ENCODE assay signal across 10 mouse cellular contexts in the genomic region with DNA sequence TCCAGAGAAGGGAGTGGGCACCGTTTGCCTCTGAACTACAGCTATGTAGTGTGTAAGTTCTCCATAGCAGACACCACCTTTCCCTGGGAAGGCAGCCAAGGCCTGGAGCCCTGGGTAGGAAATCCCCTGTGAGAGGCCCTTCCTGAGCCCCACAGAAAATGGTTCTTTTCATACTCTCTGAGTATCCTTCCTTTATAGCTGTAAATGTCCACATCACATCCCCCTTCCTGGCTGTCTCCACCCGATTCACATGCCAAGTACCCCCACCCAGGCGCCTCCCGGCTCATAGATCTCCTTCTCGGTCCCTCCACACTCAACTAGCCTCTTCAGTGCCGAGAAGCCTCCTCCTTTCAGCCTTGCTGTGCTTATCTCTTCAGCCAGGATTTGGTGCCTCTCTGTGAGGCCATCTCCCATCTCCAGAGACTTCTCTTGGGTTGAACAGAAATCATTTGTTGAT. TPM values are rescaled to one million over a fixed set of nuclear protein-coding genes. Genes with fewer than 3 reads are reported as not detected.
DNase-seq lines count a peak whose midpoint lies in the region; ATAC-seq and TF ChIP-seq lines count a peak whose summit lies in the region.
"Had no signal": no experiment of that assay in that cellular context is flagged by ENCODE, and none has a peak within 500 bp of the region (broad histone marks: within the 10 kb centered on the region; RNA-seq: fewer than 3 reads in every experiment).

No protein-coding gene starts in this region.

- no peak overlapping the region for H3K9ac ChIP-seq in heart, embryonic 11.5 days (ENCODE audit: low read depth, low read length)
- no peak overlapping the region for H3K9ac ChIP-seq in lung, embryonic 15.5 days
- no peak overlapping the region for H3K9ac ChIP-seq in embryonic facial prominence, embryonic 15.5 days
- no peak overlapping the region for H3K9ac ChIP-seq in liver, embryonic 14.5 days (replicated peaks)

- H3K9me3 ChIP-seq in heart, embryonic 11.5 days (replicated peaks; ENCODE audit: control insufficient read depth, low read length), result no peaks in the 10 kb centered on the region
- H3K9me3 ChIP-seq in lung, embryonic 15.5 days, result no peaks in the 10 kb centered on the region
- H3K9me3 ChIP-seq in embryonic facial prominence, embryonic 15.5 days (replicated peaks), result no peaks in the 10 kb centered on the region
- H3K9me3 ChIP-seq in liver, embryonic 14.5 days (ENCODE audit: control insufficient read depth, low read length), result no peaks in the 10 kb centered on the region

- H3K4me2 ChIP-seq in heart, embryonic 11.5 days, result no peak overlapping the region
- H3K4me2 ChIP-seq in lung, embryonic 15.5 days, result no peak overlapping the region
- H3K4me2 ChIP-seq in embryonic facial prominence, embryonic 15.5 days (replicated peaks), result no peak overlapping the region
- H3K4me2 ChIP-seq in liver, embryonic 14.5 days (ENCODE audit: low read depth), result no peak overlapping the region

- no peak for TF ChIP-seq EP300 in liver, embryonic 14.5 days (IDR thresholded peaks at IDR 0.05; ENCODE audit: low read depth)

- H3K27me3 ChIP-seq in heart, embryonic 11.5 days (ENCODE audit: control insufficient read depth, insufficient read depth, low read length), result no peaks in the 10 kb centered on the region
- no peaks in the 10 kb centered on the region for H3K27me3 ChIP-seq in lung, embryonic 15.5 days
- H3K27me3 ChIP-seq in embryonic facial prominence, embryonic 15.5 days, result no peaks in the 10 kb centered on the region
- no peaks in the 10 kb centered on the region for H3K27me3 ChIP-seq in liver, embryonic 14.5 days (ENCODE audit: control insufficient read depth, insufficient read depth, low read length)
- H3K27me3 ChIP-seq: CH12.LX had no signal

- TF ChIP-seq CTCF in liver, embryonic 14.5 days (IDR thresholded peaks at IDR 0.05; ENCODE audit: low read depth), result no peak

- DNase-seq in heart, adult 18-20 months, result no peak
- no peak for DNase-seq in lung, postnatal 36 days
- no peak for DNase-seq in liver, embryonic 14.5 days (ENCODE audit: low read depth in 3 of 3, low spot score in 3 of 3)
- no peak for DNase-seq in spleen, postnatal 10 days (ENCODE audit: low spot score in 2 of 2)
- DNase-seq in spleen, postnatal 36 days (ENCODE audit: low spot score in 2 of 2), result no peak
- DNase-seq: cerebellum, adult 9-10 months had no signal

- H3K4me1 ChIP-seq in heart, embryonic 11.5 days (ENCODE audit: control insufficient read depth, insufficient read depth, low read length), result peaks cover 8% of the 10 kb centered on the region; the same call in 1 of the 2 replicates
- peaks cover 7% of the 10 kb centered on the region for H3K4me1 ChIP-seq in lung, embryonic 15.5 days
- no peaks in the 10 kb centered on the region for H3K4me1 ChIP-seq in embryonic facial prominence, embryonic 15.5 days
- H3K4me1 ChIP-seq in liver, embryonic 14.5 days (replicated peaks; ENCODE audit: control insufficient read depth in 2 of 2, insufficient read depth in 2 of 2, low read length in 1 of 2), result peaks cover 0 to 9% of the 10 kb centered on the region in 2 experiments; a peak in 2 of 4 replicates

- H3K4me3 ChIP-seq in heart, embryonic 11.5 days (ENCODE audit: low read depth, low read length), result no peak overlapping the region
- H3K4me3 ChIP-seq in lung, embryonic 15.5 days, result no peak overlapping the region
- no peak overlapping the region for H3K4me3 ChIP-seq in embryonic facial prominence, embryonic 15.5 days (replicated peaks)
- H3K4me3 ChIP-seq in liver, embryonic 14.5 days (ENCODE audit: insufficient read depth in 1 of 2, low read depth in 2 of 2, low read length in 2 of 2), result no peak overlapping the region

- WGBS in heart, embryonic 11.5 days (ENCODE audit: insufficient replicate concordance), result 35% methylated on average over 6 of the region's 6 CpGs
- WGBS in lung, embryonic 15.5 days, result 27% methylated on average over 6 of the region's 6 CpGs
- WGBS in embryonic facial prominence, embryonic 15.5 days, result 59% methylated on average over 6 of the region's 6 CpGs
- WGBS in liver, embryonic 14.5 days (ENCODE audit: insufficient replicate concordance), result 24% methylated on average over 6 of the region's 6 CpGs

- H3K27ac ChIP-seq in heart, embryonic 11.5 days (ENCODE audit: low read depth, low read length), result 0 out of 2 replicates have a peak overlapping the region, but pooled peaks have one; percentile 22
- peak overlapping the region; percentile 60 for H3K27ac ChIP-seq in lung, embryonic 15.5 days
- 0 out of 2 replicates have a peak overlapping the region, but pooled peaks have one; percentile 44 for H3K27ac ChIP-seq in embryonic facial prominence, embryonic 15.5 days (replicated peaks)
- H3K27ac ChIP-seq in liver, embryonic 14.5 days, result no peak overlapping the region

- no peaks in the 10 kb centered on the region for H3K36me3 ChIP-seq in heart, embryonic 11.5 days (ENCODE audit: control insufficient read depth, insufficient read depth, low read length)
- no peaks in the 10 kb centered on the region for H3K36me3 ChIP-seq in lung, embryonic 15.5 days
- H3K36me3 ChIP-seq in embryonic facial prominence, embryonic 15.5 days, result no peaks in the 10 kb centered on the region
- no peaks in the 10 kb centered on the region for H3K36me3 ChIP-seq in liver, embryonic 14.5 days (replicated peaks; ENCODE audit: control insufficient read depth, insufficient read depth, low read depth)

- ATAC-seq in heart, embryonic 11.5 days (replicated peaks; ENCODE audit: insufficient number of reproducible peaks, low FRiP score, low TSS enrichment), result no peak; the same call in 1 of the 2 replicates
- peak; percentile 65 for ATAC-seq in lung, embryonic 15.5 days (ENCODE audit: borderline replicate concordance, extremely low read depth, low FRiP score, low TSS enrichment)
- peak; percentile 85 for ATAC-seq in embryonic facial prominence, embryonic 15.5 days (ENCODE audit: insufficient number of reproducible peaks, low FRiP score, low TSS enrichment, low read depth)
- peak; percentile 21; the same call in 1 of the 2 replicates for ATAC-seq in liver, embryonic 14.5 days (ENCODE audit: insufficient read depth)

RNA-seq across cellular contexts. Expression of a gene that starts 10.7 kb away (rescaled TPM):
- polyA plus RNA-seq in heart, embryonic 11.5 days (2014; fragmentation: Nextera tagmentation; extraction: Ambion mirVana), result 6.1 and 7.1 TPM in 2 replicates
- total RNA-seq in heart, adult 18-20 months (2021), result 1 to 10 TPM; 3.9 to 5.2 TPM
- 7.3 and 8.0 TPM in 2 replicates for polyA plus RNA-seq in lung, embryonic 15.5 days (2015; fragmentation: Nextera tagmentation; extraction: Ambion mirVana)
- 10.3 and 11.0 TPM in 2 replicates for polyA plus RNA-seq in embryonic facial prominence, embryonic 15.5 days (2015; fragmentation: Nextera tagmentation; extraction: Ambion mirVana)
- 1.1 and 1.2 TPM in 2 replicates for polyA plus RNA-seq in liver, embryonic 14.5 days (2012; rRNA removed)
- 1.7 and 1.8 TPM in 2 replicates for polyA plus RNA-seq in liver, embryonic 14.5 days (2014; fragmentation: Nextera tagmentation; extraction: Ambion mirVana)
